Mouse (Mus musculus) limb, embryonic 11.5 days (tissue): ENCODE results near the gene Zbtb4. TPM values are rescaled to one million over a fixed set of nuclear protein-coding genes. Genes with fewer than 3 reads are reported as not detected.
A peak's percentile ranks its signal among the peaks of the same experiment; 100 is the strongest.

Experiments
- ATAC-seq: fragments of 200-750 bp; cut with Nextera tagmentation; 2 replicates; pipeline ENCODE4 v1.8.0; 2017; ENCODE audit warnings: low read depth; ENCODE audit not compliant: insufficient number of reproducible peaks, low FRiP score, low TSS enrichment
- DNase-seq: peaks from one replicate; pipeline ENCODE4 v3.0.0-alpha.2; 2015; ENCODE audit warnings: low spot score
- H3K27ac ChIP-seq: fragments of 300-500 bp; sonication (generic); replicated peaks from 2 replicates; pipeline ENCODE4 v1.5.1; 2014; ENCODE audit warnings: low read depth, mild to moderate bottlenecking, low read length
- H3K27me3 ChIP-seq: fragments of 300-500 bp; sonication (generic); 2 replicates; pipeline ENCODE4 v1.6.1; 2014; ENCODE audit warnings: mild to moderate bottlenecking, low read length, mixed read lengths; ENCODE audit not compliant: control insufficient read depth, insufficient read depth
- H3K36me3 ChIP-seq: fragments of 300-500 bp; sonication (generic); 2 replicates; pipeline ENCODE4 v1.6.1; 2014; ENCODE audit warnings: mild to moderate bottlenecking, low read length, moderate library complexity, mixed read lengths; ENCODE audit not compliant: control insufficient read depth, insufficient read depth
- H3K4me1 ChIP-seq: fragments of 300-500 bp; sonication (generic); 2 replicates; pipeline ENCODE4 v1.6.1; 2014; ENCODE audit warnings: low read length, mixed read lengths; ENCODE audit not compliant: control insufficient read depth, insufficient read depth
- H3K4me2 ChIP-seq: fragments of 300-500 bp; sonication (generic); 2 replicates; pipeline ENCODE4 v1.6.1; 2014; ENCODE audit warnings: low read depth, mild to moderate bottlenecking, moderate library complexity; ENCODE audit not compliant: severe bottlenecking
- H3K4me3 ChIP-seq: fragments of 300-500 bp; sonication (generic); 2 replicates; pipeline ENCODE4 v1.5.1; 2014; ENCODE audit warnings: low read depth, low read length
- H3K9ac ChIP-seq: fragments of 300-500 bp; sonication (generic); 2 replicates; pipeline ENCODE4 v1.6.1; 2014; ENCODE audit warnings: mild to moderate bottlenecking, low read length
- H3K9me3 ChIP-seq: fragments of 300-500 bp; sonication (generic); 2 replicates; pipeline ENCODE4 v1.6.1; 2016; ENCODE audit warnings: low read length; ENCODE audit not compliant: control insufficient read depth
- WGBS: fragments of 180-500 bp; shearing (Covaris S2); extraction: QIAGEN DNeasy Blood & Tissue Kit; methylation state at CpG from one replicate; pipeline ENCODE4 v1.1.7; 2014; 5-methylcytosine and 5-hydroxymethylcytosine counted together
- polyA plus RNA-seq: library from polyadenylated mRNA; unstranded; fragments of >200 nt; fragmentation: Nextera tagmentation; extraction: Ambion mirVana; gene quantifications from 2 replicates; pipeline ENCODE4 v1.2.1, GENCODE M21; 2014

Gene Zbtb4
- polyA plus RNA-seq, 1 experiment from 2014 or later: 1.1 TPM

DNA sequence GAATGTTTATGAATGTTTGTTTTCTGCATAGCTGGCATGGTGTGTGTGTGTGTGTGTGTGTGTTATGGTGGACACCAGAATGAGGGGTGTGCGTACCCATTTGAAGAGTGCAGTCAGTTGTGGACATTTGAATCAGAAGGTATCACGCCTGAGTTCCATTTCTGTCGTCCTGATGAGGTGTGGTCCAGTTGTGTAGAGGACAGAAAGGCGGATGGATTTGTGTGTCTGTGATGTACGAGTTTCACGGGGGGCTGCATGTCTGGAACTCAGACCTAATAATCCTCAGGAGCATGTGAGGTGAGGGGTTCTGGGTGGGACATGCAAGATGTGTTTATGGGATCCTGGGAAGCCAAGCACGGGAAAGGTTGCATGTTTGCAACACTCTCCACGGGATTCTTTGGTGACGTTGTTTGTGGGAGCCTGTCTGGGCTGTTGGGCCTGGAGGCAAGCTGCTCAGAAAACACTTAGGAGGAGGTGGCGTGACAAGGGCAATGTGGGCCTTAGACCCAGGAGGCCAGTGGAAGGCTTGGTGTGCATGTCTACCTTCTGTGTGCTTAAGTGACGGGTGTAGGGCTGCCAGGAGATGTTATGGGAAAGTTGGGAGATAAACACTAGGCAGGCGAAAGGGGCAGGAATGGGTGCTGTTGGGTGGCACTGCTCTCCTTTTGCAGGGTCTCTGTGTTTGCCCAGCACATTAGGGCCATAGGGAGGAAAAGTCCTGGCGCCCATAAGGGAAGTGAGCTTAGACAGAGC lies 1.3 kb downstream of the Zbtb4 start:
- Histone ChIP-seq H3K9me3 (no peaks in the 10 kb centered on the region), H3K27me3 (no peaks in the 10 kb centered on the region), H3K4me2 (peak overlapping the region; percentile 87; the same call in 1 of the 2 replicates), H3K9ac (no peak overlapping the region), H3K4me3 (peak overlapping the region; percentile 90), H3K36me3 (no peaks in the 10 kb centered on the region), H3K27ac (no peak overlapping the region), H3K4me1 (peaks cover 15% of the 10 kb centered on the region)
- WGBS: 59% methylated on average over 13 of the region's 13 CpGs
- no peak for ATAC-seq
- no peak for DNase-seq

DNA sequence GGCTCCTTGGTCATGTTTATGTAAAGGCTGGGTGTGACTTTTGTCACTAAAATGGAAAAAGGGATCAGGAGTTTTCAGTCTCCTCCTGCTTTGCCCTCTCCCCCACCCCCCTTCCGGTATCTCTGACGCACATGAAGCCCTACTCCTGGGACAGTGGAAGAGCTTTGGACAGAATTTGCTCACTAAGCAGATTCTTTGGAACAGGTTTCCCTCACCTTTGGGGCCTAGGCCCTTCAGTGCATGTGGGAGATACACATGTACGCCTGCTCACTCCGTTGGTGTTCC lies 1.9 kb downstream of the Zbtb4 start:
- Histone ChIP-seq H3K9ac (no peak overlapping the region), H3K9me3 (no peaks in the 10 kb centered on the region), H3K4me3 (no peak overlapping the region; the same call in 1 of the 2 replicates), H3K27me3 (no peaks in the 10 kb centered on the region), H3K4me2 (peak overlapping the region; percentile 14; the same call in 1 of the 2 replicates), H3K36me3 (no peaks in the 10 kb centered on the region), H3K4me1 (peaks cover 15% of the 10 kb centered on the region), H3K27ac (no peak overlapping the region)
- WGBS: 64% methylated on average over 4 of the region's 4 CpGs
- no peak for DNase-seq
- ATAC-seq: no peak

DNA sequence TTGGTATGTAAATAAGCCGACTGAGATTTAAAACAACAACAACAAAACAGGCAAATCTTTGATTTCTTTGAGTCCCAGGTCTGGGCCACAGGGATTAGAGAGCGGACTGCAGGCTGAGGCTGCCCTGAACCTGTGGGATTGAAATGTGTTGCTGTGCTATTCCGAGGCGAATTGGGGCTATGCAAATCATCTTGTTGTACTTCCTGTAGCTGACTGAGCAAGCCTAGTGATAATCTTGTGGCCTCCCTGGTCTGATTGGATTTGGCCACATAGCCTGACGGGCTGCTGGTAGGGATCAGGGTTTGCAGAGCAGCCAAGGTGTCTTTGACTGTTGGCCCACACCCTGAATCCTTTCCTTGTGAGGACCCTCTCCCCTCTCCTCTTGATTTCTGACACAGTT lies 9.2 kb downstream of the Zbtb4 start:
- Histone ChIP-seq H3K4me3 (no peak overlapping the region), H3K27me3 (peaks cover 9% of the 10 kb centered on the region; the same call in 1 of the 2 replicates), H3K9me3 (no peaks in the 10 kb centered on the region), H3K4me2 (no peak overlapping the region), H3K27ac (no peak overlapping the region), H3K9ac (no peak overlapping the region), H3K36me3 (no peaks in the 10 kb centered on the region), H3K4me1 (no peaks in the 10 kb centered on the region)
- no peak for DNase-seq
- ATAC-seq: no peak
- WGBS: 56% methylated on average over 5 of the region's 5 CpGs

DNA sequence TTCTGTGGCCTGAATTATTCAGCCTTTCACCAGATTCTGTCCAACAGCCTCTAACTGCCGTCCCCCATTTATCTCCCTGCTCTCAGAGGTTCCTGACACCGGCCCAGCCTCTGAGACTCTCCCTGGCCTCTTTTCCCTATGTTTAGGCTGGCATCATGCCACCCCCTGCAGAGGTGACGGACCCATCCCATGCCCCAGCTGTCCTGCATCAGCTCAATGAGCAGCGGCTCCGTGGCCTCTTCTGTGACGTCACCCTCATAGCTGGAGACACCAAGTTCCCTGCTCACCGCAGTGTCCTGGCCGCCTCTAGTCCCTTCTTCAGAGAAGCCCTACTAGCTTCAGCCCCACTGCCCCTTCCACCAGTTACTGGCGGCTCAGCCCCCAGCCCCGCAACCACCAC lies 10.0 kb downstream of the Zbtb4 start:
- Histone ChIP-seq H3K27ac (no peak overlapping the region), H3K4me1 (no peaks in the 10 kb centered on the region), H3K9me3 (no peaks in the 10 kb centered on the region), H3K36me3 (no peaks in the 10 kb centered on the region), H3K9ac (no peak overlapping the region), H3K4me2 (no peak overlapping the region), H3K4me3 (no peak overlapping the region), H3K27me3 (peaks cover 9% of the 10 kb centered on the region; the same call in 1 of the 2 replicates)
- 64% methylated on average over 10 of the region's 10 CpGs for WGBS
- ATAC-seq (no peak), DNase-seq (no peak)

DNA sequence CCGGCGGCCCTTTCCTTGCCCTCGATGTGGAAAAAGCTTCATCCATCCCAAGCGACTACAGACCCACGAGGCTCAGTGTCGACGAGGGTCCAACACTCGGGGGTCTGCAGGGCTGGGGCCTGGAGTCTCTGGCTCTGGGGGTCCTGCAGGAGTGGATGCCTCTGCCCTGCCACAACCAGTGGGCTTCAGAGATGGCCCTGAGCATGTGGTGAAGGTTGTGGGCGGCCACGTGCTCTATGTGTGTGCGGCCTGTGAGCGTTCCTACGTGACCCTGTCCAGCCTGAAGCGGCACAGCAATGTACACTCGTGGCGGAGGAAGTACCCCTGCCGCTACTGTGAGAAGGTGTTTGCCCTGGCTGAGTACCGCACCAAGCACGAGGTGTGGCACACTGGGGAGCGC lies 10.8 kb downstream of the Zbtb4 start:
- no peak overlapping the region for H3K27ac ChIP-seq
- no peaks in the 10 kb centered on the region for H3K36me3 ChIP-seq
- H3K27me3 ChIP-seq: peaks cover 9% of the 10 kb centered on the region; the same call in 1 of the 2 replicates
- H3K4me3 ChIP-seq: no peak overlapping the region
- no peaks in the 10 kb centered on the region for H3K4me1 ChIP-seq
- H3K4me2 ChIP-seq: no peak overlapping the region
- DNase-seq: no peak
- 78% methylated on average over 20 of the region's 20 CpGs for WGBS
- no peak overlapping the region for H3K9ac ChIP-seq
- H3K9me3 ChIP-seq: no peaks in the 10 kb centered on the region
- no peak for ATAC-seq

DNA sequence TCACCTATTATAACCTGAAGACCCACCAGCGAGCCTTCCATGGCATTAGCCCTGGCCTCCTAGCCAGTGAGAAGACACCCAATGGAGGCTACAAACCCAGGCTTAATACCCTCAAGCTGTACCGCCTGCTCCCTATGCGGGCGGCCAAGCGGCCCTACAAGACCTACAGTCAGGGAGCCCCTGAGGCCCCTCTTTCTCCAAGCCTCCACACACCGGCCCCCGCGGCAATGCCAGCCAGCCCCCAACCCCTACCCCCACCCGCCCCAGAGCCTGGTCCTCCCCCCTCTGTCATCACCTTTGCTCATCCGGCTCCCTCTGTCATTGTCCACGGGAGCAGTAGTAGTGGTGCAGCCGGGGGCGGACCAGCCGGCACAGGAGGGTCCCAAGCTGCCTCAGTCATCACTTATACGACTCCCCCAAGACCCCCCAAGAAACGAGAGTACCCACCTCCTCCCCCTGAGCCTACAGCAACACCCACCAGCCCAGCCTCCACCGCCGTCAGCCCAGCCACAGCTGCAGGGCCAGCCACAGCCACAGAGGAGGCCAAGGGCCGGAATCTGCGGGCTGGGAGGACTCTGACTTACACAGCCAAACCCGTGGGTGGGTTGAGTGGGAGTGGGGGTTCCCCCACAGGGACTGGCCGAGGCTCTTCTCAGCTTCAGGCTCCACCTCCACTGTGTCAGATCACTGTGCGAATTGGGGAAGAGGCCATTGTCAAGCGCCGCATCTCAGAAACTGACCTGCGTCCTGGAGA lies 12.0 kb downstream of the Zbtb4 start:
- Histone ChIP-seq H3K4me1 (no peaks in the 10 kb centered on the region), H3K4me2 (no peak overlapping the region), H3K27ac (no peak overlapping the region), H3K9me3 (no peaks in the 10 kb centered on the region), H3K4me3 (no peak overlapping the region), H3K9ac (no peak overlapping the region), H3K27me3 (peaks cover 9% of the 10 kb centered on the region; the same call in 1 of the 2 replicates), H3K36me3 (no peaks in the 10 kb centered on the region)
- WGBS: 66% methylated on average over 26 of the region's 26 CpGs
- DNase-seq: no peak
- ATAC-seq: no peak

DNA sequence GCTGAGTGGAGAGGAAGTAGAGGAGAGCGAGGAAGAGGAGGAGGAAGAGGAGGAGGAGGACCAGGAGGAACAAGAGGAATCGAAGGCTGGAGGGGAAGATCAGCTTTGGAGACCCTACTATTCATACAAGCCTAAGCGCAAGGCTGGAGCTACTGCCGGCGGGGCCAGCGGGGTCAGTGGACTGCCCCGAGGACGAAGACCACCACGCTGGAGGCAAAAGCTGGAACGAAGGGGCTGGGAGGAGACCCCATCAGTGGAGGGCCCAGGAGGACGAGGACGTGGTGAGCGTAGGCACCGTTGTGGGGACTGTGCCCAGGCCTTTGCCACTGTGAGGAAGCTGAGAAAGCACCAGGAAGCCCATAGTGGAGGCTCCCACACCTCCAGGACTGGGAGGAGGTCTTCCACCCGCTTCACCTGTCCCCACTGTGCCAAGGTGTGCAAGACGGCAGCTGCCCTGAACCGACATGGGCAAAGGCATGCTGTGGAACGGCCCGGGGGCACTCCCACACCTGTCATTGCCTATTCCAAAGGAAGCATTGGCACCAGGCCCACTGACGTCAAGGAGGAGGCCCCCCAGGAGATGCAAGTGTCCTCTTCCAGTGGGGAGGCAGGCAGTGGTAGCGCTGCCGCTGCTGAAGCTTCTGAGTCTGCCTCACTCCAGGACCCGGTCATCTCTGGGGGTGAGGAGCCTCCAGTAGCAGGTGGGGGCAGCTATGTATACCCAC lies 12.7 kb downstream of the Zbtb4 start:
- WGBS: 68% methylated on average over 23 of the region's 23 CpGs
- H3K9ac ChIP-seq: no peak overlapping the region
- H3K27ac ChIP-seq: no peak overlapping the region
- no peaks in the 10 kb centered on the region for H3K9me3 ChIP-seq
- DNase-seq (no peak), ATAC-seq (no peak)
- H3K4me1 ChIP-seq: no peaks in the 10 kb centered on the region
- H3K36me3 ChIP-seq: no peaks in the 10 kb centered on the region
- peaks cover 9% of the 10 kb centered on the region; the same call in 1 of the 2 replicates for H3K27me3 ChIP-seq
- no peak overlapping the region for H3K4me3 ChIP-seq
- H3K4me2 ChIP-seq: no peak overlapping the region

DNA sequence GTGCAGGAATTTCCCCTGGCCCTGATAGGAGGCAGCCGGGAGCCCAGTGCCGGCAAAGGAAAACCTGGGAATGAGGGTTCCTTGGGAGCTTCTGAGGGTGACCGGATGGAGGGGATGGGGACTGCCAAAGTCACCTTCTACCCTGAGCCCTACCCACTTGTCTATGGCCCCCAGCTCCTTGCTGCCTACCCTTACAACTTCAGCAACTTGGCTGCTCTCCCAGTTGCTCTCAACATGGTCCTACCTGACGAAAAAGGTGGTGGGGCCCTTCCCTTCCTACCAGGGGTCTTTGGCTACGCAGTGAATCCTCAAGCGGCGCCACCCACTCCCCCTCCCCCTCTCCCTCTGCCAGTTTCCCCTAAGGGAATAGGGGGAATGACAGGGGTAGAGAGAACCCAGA lies 13.3 kb downstream of the Zbtb4 start:
- 33% methylated on average over 7 of the region's 7 CpGs for WGBS
- Histone ChIP-seq H3K9me3 (no peaks in the 10 kb centered on the region), H3K27ac (no peak overlapping the region), H3K36me3 (no peaks in the 10 kb centered on the region), H3K4me2 (no peak overlapping the region), H3K27me3 (peaks cover 9% of the 10 kb centered on the region; the same call in 1 of the 2 replicates), H3K9ac (no peak overlapping the region), H3K4me1 (no peaks in the 10 kb centered on the region), H3K4me3 (no peak overlapping the region; the same call in 1 of the 2 replicates)
- ATAC-seq: no peak
- DNase-seq: no peak
